Mouse (Mus musculus) hindbrain, postnatal 0 days (tissue): ENCODE data around the gene Slc22a5. TPM values are rescaled to one million over a fixed set of nuclear protein-coding genes. Genes with fewer than 3 reads are reported as not detected.

Experiments used
- ATAC-seq: fragments of 200-750 bp; cut with Nextera tagmentation; 2 replicates; pipeline ENCODE4 v1.8.0; 2017; ENCODE audit warnings: mild to moderate bottlenecking, moderate TSS enrichment, moderate library complexity
- DNase-seq: peaks from one replicate; pipeline ENCODE4 v3.0.0-alpha.2; 2015; ENCODE audit warnings: low spot score
- H3K27ac ChIP-seq: fragments of 300-500 bp; sonication (generic); 2 replicates; pipeline ENCODE4 v1.5.1; 2014; ENCODE audit warnings: mild to moderate bottlenecking
- H3K27me3 ChIP-seq: fragments of 300-500 bp; sonication (generic); 2 replicates; pipeline ENCODE4 v1.6.1; 2014; ENCODE audit warnings: low read length, mixed read lengths; ENCODE audit not compliant: insufficient read depth
- H3K36me3 ChIP-seq: fragments of 300-500 bp; sonication (generic); 2 replicates; pipeline ENCODE4 v1.6.1; 2014; ENCODE audit warnings: low read length, mixed read lengths; ENCODE audit not compliant: insufficient read depth
- H3K4me1 ChIP-seq: fragments of 300-500 bp; sonication (generic); 2 replicates; pipeline ENCODE4 v1.6.1; 2014; ENCODE audit warnings: antibody characterized with exemption, low read length, mixed read lengths; ENCODE audit not compliant: insufficient read depth
- H3K4me2 ChIP-seq: fragments of 300-500 bp; sonication (generic); 2 replicates; pipeline ENCODE4 v1.6.1; 2014; ENCODE audit warnings: low read depth, mild to moderate bottlenecking, low read length, moderate library complexity, mixed read lengths
- H3K4me3 ChIP-seq: fragments of 300-500 bp; sonication (generic); 2 replicates; pipeline ENCODE4 v1.5.1; 2014; ENCODE audit warnings: low read length
- H3K9ac ChIP-seq: fragments of 300-500 bp; sonication (generic); replicated peaks from 2 replicates; pipeline ENCODE4 v1.6.1; 2014; ENCODE audit warnings: mild to moderate bottlenecking, low read length, moderate library complexity, mixed read lengths
- H3K9me3 ChIP-seq: fragments of 300-500 bp; sonication (generic); 2 replicates; pipeline ENCODE4 v1.6.1; 2016; ENCODE audit warnings: low read length, mixed read lengths
- CTCF ChIP-seq: IDR thresholded peaks from 2 replicates; pipeline ENCODE4 v1.5.1; 2016; ENCODE audit warnings: antibody characterized with exemption, control low read depth, low read depth
- WGBS: fragments of 180-500 bp; shearing (Covaris S2); extraction: QIAGEN DNeasy Blood & Tissue Kit; methylation state at CpG from one replicate; pipeline ENCODE4 v1.1.7; 2014; 5-methylcytosine and 5-hydroxymethylcytosine counted together
- polyA plus RNA-seq: library from polyadenylated mRNA; unstranded; fragments of >200 nt; fragmentation: Nextera tagmentation; extraction: Ambion mirVana; gene quantifications from 2 replicates; pipeline ENCODE4 v1.2.1, GENCODE M21; 2015
- total RNA-seq: library from RNA; depleted of rRNA; stranded (reverse); fragments of >200 nt; gene quantifications from 2 replicates; pipeline ENCODE4 v1.2.3, GENCODE M21; 2014

Slc22a5 gene
- total and polyA plus RNA-seq, 2 experiments from 2014 or later = 12.4 to 19.1 TPM

- Histone ChIP-seq H3K4me2 (no peak overlapping the region), H3K36me3 (no peaks in the 10 kb centered on the region), H3K4me1 (no peaks in the 10 kb centered on the region), H3K27ac (no peak overlapping the region), H3K9me3 (no peaks in the 10 kb centered on the region), H3K27me3 (no peaks in the 10 kb centered on the region), H3K9ac (no peak overlapping the region), H3K4me3 (no peak overlapping the region)
- no peak for DNase-seq
- WGBS = 80% methylated on average over 12 of the region's 12 CpGs
- no peak for TF ChIP-seq CTCF
- ATAC-seq = no peak
Measured at GRCm38 (mm10) chr11:53841514-53841913, 49.9 kb downstream of the Slc22a5 start.

GRCm38 (mm10) chr11:53839663-53840642, 51.5 kb downstream of the Slc22a5 start:
- H3K4me2 ChIP-seq = no peak overlapping the region
- H3K9me3 ChIP-seq = no peaks in the 10 kb centered on the region
- H3K27me3 ChIP-seq = no peaks in the 10 kb centered on the region
- ATAC-seq = no peak
- no peaks in the 10 kb centered on the region for H3K4me1 ChIP-seq
- WGBS = 68% methylated on average over 8 of the region's 8 CpGs
- no peak for DNase-seq
- H3K36me3 ChIP-seq = no peaks in the 10 kb centered on the region
- H3K9ac ChIP-seq = no peak overlapping the region
- H3K4me3 ChIP-seq = no peak overlapping the region
- no peak overlapping the region for H3K27ac ChIP-seq
- TF ChIP-seq CTCF = no peak

- 89% methylated on average over 6 of the region's 6 CpGs for WGBS
- no peak overlapping the region for H3K4me2 ChIP-seq
- H3K27me3 ChIP-seq = no peaks in the 10 kb centered on the region
- no peak for DNase-seq
- no peak overlapping the region for H3K4me3 ChIP-seq
- no peaks in the 10 kb centered on the region for H3K4me1 ChIP-seq
- H3K9ac ChIP-seq = no peak overlapping the region
- no peaks in the 10 kb centered on the region for H3K36me3 ChIP-seq
- no peak for TF ChIP-seq CTCF
- no peak for ATAC-seq
- no peak overlapping the region for H3K27ac ChIP-seq
- H3K9me3 ChIP-seq = no peaks in the 10 kb centered on the region
Measured at GRCm38 (mm10) chr11:53839147-53839546, 52.3 kb downstream of the Slc22a5 start.

DNA sequence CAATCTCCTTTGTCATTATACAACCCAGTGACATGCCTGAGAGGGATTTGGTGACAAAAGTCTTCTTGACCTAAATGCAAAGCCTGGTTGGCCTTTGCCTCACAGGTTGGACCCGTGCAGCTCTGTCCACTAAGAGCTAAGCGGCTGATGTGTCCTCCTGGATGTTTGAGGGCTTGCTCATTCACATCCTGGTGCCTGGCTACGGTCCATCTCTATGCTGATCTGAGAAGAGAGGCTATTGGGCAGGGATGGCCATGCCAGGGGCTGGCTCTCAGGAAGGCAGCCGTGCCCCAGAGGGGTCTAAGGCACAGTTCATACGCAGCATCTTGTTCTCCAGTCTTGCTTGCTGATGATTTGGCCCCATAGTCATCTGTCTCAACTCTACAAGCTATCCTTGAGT, 53.7 kb downstream of the Slc22a5 start:
- 90% methylated on average over 5 of the region's 5 CpGs for WGBS
- H3K9ac ChIP-seq = no peak overlapping the region
- no peaks in the 10 kb centered on the region for H3K4me1 ChIP-seq
- no peak overlapping the region for H3K4me2 ChIP-seq
- no peak overlapping the region for H3K27ac ChIP-seq
- H3K4me3 ChIP-seq = no peak overlapping the region
- TF ChIP-seq CTCF = no peak
- no peak for ATAC-seq
- no peaks in the 10 kb centered on the region for H3K36me3 ChIP-seq
- no peak for DNase-seq
- no peaks in the 10 kb centered on the region for H3K27me3 ChIP-seq
- no peaks in the 10 kb centered on the region for H3K9me3 ChIP-seq

GRCm38 (mm10) chr11:53835379-53836010, 56.0 kb downstream of the Slc22a5 start:
- no peak for ATAC-seq
- DNase-seq = no peak
- 93% methylated on average over 4 of the region's 4 CpGs for WGBS
- Histone ChIP-seq H3K27me3 (no peaks in the 10 kb centered on the region), H3K27ac (no peak overlapping the region), H3K4me1 (no peaks in the 10 kb centered on the region), H3K9ac (no peak overlapping the region), H3K4me3 (no peak overlapping the region), H3K4me2 (no peak overlapping the region), H3K36me3 (no peaks in the 10 kb centered on the region), H3K9me3 (no peaks in the 10 kb centered on the region)
- TF ChIP-seq CTCF = no peak

GRCm38 (mm10) chr11:53825409-53825808, 66.1 kb downstream of the Slc22a5 start:
- no peak overlapping the region for H3K27ac ChIP-seq
- WGBS = 89% methylated on average over 4 of the region's 4 CpGs
- 0 out of 2 replicates have a peak, but pooled peaks cover 4% of the 10 kb centered on the region for H3K9me3 ChIP-seq
- no peak overlapping the region for H3K9ac ChIP-seq
- no peaks in the 10 kb centered on the region for H3K4me1 ChIP-seq
- no peaks in the 10 kb centered on the region for H3K27me3 ChIP-seq
- H3K36me3 ChIP-seq = no peaks in the 10 kb centered on the region
- H3K4me2 ChIP-seq = no peak overlapping the region
- TF ChIP-seq CTCF = no peak
- no peak for ATAC-seq
- no peak for DNase-seq
- H3K4me3 ChIP-seq = no peak overlapping the region
